Mouse (Mus musculus): Measurements from ENCODE around the gene 4933427D14Rik. TPM values are rescaled to one million over a fixed set of nuclear protein-coding genes. Genes with fewer than 3 reads are reported as not detected.

The 4933427D14Rik gene
- polyA plus RNA-seq, 1 experiment, result 14.5 TPM

DNA sequence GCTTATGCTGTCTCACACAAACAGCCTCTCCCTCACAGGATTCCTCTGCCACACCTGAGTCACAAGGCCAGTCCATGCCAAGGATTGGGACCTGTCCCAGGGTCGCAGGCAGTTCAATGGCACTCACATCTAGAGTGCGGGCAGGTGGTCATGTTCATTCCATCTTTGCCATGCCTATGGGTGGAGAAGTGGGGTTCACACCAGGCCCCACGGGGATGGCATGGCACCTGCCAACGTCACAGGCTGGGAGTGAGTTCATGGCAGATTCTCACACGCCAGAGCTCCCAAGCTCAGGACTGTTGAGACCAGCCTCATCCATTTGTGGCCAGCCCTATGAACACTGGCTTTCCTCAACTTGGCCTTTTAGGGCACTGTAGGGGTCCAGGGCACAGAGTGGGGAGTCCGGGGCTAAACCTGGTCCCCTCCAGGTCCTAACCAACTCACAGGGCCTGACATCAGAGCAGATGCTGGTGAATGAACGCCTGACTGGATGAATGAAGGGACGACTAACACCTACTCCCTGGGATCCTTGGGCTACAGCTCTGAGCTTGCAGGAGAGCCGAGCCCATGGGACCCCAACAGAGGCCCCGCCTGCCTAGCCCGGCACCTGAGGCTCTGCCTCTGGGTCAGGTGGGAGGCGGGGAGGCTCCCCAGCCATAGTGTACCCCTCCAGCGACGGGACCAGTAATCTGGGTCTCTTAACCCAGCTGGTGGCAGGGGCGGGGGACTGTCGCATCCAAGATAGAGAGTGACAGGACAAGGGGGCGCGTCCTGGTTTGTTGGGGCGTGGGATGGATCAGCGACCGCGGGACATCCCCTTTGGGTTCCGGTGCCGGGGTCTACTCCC, 72.5 kb downstream of the 4933427D14Rik start:
- Histone ChIP-seq H3K9ac (ENCODE audit: low read depth, poor library complexity, severe bottlenecking) (peak overlapping the region; percentile 76), H3K27me3 (ENCODE audit: control insufficient read depth, insufficient read depth, low read length, poor library complexity, severe bottlenecking) (peaks cover 18% of the 10 kb centered on the region), H3K27ac (ENCODE audit: insufficient read depth, low read length) (no peak overlapping the region), H3K4me1 (ENCODE audit: control insufficient read depth, insufficient read depth, low read length) (no peaks in the 10 kb centered on the region), H3K36me3 (ENCODE audit: control insufficient read depth, insufficient read depth, low read length, poor library complexity, severe bottlenecking) (no peaks in the 10 kb centered on the region), H3K4me3 (ENCODE audit: low read depth, low read length) (peak overlapping the region; percentile 63), H3K9me3 (replicated peaks; ENCODE audit: control insufficient read depth, insufficient read depth, low read length, poor library complexity, severe bottlenecking) (no peaks in the 10 kb centered on the region)
- no peak for TF ChIP-seq CTCF (IDR thresholded peaks at IDR 0.05; ENCODE audit: low read depth, low read length)
- no peak for TF ChIP-seq POLR2A (IDR thresholded peaks at IDR 0.05; ENCODE audit: insufficient read depth, low read length)

DNA sequence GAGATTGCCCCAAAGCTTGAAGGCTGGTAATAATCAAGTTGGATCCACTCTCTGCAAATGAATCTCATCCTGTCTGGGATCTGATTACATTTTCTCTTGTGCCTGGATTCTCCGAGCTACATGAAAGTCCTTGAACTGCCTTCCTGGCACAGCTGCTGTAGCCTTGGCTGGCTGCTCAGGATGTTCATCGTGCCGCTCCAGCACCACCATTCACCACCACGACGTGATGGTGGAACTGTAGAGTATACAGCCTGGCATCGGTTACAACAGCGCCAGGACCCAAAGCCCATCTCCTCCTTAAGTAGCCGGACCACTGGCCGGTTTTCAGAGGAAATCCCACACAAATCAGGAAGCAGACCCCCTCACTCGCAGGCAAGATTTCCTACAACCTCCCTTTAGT, 74.2 kb downstream of the 4933427D14Rik start:
- H3K9me3 ChIP-seq (replicated peaks; ENCODE audit: control insufficient read depth, insufficient read depth, low read length, poor library complexity, severe bottlenecking), result no peaks in the 10 kb centered on the region
- H3K9ac ChIP-seq (ENCODE audit: low read depth, poor library complexity, severe bottlenecking), result no peak overlapping the region
- no peak overlapping the region for H3K4me3 ChIP-seq (ENCODE audit: low read depth, low read length)
- TF ChIP-seq EP300 (IDR thresholded peaks at IDR 0.05; ENCODE audit: insufficient read depth, low read depth, low read length), result no peak
- TF ChIP-seq POLR2A (IDR thresholded peaks at IDR 0.05; ENCODE audit: insufficient read depth, low read length), result no peak
- TF ChIP-seq CTCF (IDR thresholded peaks at IDR 0.05; ENCODE audit: low read depth, low read length), result no peak
- H3K27me3 ChIP-seq (ENCODE audit: control insufficient read depth, insufficient read depth, low read length, poor library complexity, severe bottlenecking), result peaks cover 18% of the 10 kb centered on the region
- H3K36me3 ChIP-seq (ENCODE audit: control insufficient read depth, insufficient read depth, low read length, poor library complexity, severe bottlenecking), result no peaks in the 10 kb centered on the region
- no peaks in the 10 kb centered on the region for H3K4me1 ChIP-seq (ENCODE audit: control insufficient read depth, insufficient read depth, low read length)
- H3K27ac ChIP-seq (ENCODE audit: insufficient read depth, low read length), result no peak overlapping the region

DNA sequence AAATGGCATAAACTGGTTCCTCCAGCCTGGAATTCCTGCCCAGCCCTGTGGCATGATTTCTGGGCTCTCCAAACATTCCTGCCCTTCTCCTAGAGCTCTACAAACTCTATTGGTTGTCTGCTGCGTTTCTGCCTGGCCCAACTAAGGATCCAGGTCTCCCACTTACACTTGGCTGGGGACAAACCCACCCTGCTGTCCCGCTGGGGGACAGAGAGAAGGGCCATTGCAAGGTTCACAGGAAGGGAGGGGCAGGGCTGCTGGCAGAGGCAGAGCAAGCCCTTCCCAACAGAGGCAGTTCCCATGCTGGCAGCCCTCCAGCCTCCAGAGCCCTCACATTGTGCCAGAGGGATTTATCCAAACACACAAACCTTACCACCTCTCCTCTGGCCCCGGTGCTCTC, 75.0 kb downstream of the 4933427D14Rik start:
- H3K27me3 ChIP-seq (ENCODE audit: control insufficient read depth, insufficient read depth, low read length, poor library complexity, severe bottlenecking), result peaks cover 18% of the 10 kb centered on the region
- no peak for TF ChIP-seq CTCF (IDR thresholded peaks at IDR 0.05; ENCODE audit: low read depth, low read length)
- TF ChIP-seq EP300 (IDR thresholded peaks at IDR 0.05; ENCODE audit: insufficient read depth, low read depth, low read length), result no peak
- no peak for TF ChIP-seq POLR2A (IDR thresholded peaks at IDR 0.05; ENCODE audit: insufficient read depth, low read length)
- H3K4me3 ChIP-seq (ENCODE audit: low read depth, low read length), result no peak overlapping the region
- no peak overlapping the region for H3K9ac ChIP-seq (ENCODE audit: low read depth, poor library complexity, severe bottlenecking)
- no peaks in the 10 kb centered on the region for H3K36me3 ChIP-seq (ENCODE audit: control insufficient read depth, insufficient read depth, low read length, poor library complexity, severe bottlenecking)
- H3K27ac ChIP-seq (ENCODE audit: insufficient read depth, low read length), result no peak overlapping the region
- no peaks in the 10 kb centered on the region for H3K4me1 ChIP-seq (ENCODE audit: control insufficient read depth, insufficient read depth, low read length)
- no peaks in the 10 kb centered on the region for H3K9me3 ChIP-seq (replicated peaks; ENCODE audit: control insufficient read depth, insufficient read depth, low read length, poor library complexity, severe bottlenecking)

GRCm38 (mm10) chr11:72131697-72132096, 75.6 kb downstream of the 4933427D14Rik start:
- Histone ChIP-seq H3K27ac (ENCODE audit: insufficient read depth, low read length) (no peak overlapping the region), H3K4me3 (ENCODE audit: low read depth, low read length) (no peak overlapping the region), H3K36me3 (ENCODE audit: control insufficient read depth, insufficient read depth, low read length, poor library complexity, severe bottlenecking) (no peaks in the 10 kb centered on the region), H3K4me1 (ENCODE audit: control insufficient read depth, insufficient read depth, low read length) (no peaks in the 10 kb centered on the region), H3K27me3 (ENCODE audit: control insufficient read depth, insufficient read depth, low read length, poor library complexity, severe bottlenecking) (peaks cover 18% of the 10 kb centered on the region), H3K9ac (ENCODE audit: low read depth, poor library complexity, severe bottlenecking) (no peak overlapping the region), H3K9me3 (replicated peaks; ENCODE audit: control insufficient read depth, insufficient read depth, low read length, poor library complexity, severe bottlenecking) (no peaks in the 10 kb centered on the region)
- TF ChIP-seq CTCF (IDR thresholded peaks at IDR 0.05; ENCODE audit: low read depth, low read length), result no peak

DNA sequence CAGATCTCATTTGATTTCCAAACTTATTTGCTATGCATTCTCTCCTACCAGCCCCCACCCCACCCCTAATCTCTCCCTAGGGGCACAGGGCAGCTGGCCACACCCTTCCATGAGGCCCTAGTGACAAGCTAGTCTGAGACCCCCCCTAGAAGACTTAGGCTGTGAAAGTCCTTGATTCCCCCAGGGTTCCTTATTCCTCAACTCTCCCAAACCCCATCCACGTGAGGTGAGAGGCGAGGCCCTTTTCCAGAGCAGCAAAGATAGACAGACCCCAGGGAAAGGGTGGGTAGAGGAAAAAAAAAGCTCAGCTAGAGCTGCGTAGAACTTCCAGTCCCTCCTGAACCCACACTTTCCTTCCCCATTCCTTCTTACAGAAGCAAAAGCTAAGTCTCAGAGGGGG, 76.4 kb downstream of the 4933427D14Rik start:
- no peak overlapping the region for H3K9ac ChIP-seq (ENCODE audit: low read depth, poor library complexity, severe bottlenecking)
- TF ChIP-seq CTCF (IDR thresholded peaks at IDR 0.05; ENCODE audit: low read depth, low read length), result no peak
- no peak for TF ChIP-seq POLR2A (IDR thresholded peaks at IDR 0.05; ENCODE audit: insufficient read depth, low read length)
- no peak for TF ChIP-seq EP300 (IDR thresholded peaks at IDR 0.05; ENCODE audit: insufficient read depth, low read depth, low read length)
- H3K36me3 ChIP-seq (ENCODE audit: control insufficient read depth, insufficient read depth, low read length, poor library complexity, severe bottlenecking), result no peaks in the 10 kb centered on the region
- peaks cover 13% of the 10 kb centered on the region for H3K27me3 ChIP-seq (ENCODE audit: control insufficient read depth, insufficient read depth, low read length, poor library complexity, severe bottlenecking)
- no peak overlapping the region for H3K4me3 ChIP-seq (ENCODE audit: low read depth, low read length)
- H3K9me3 ChIP-seq (replicated peaks; ENCODE audit: control insufficient read depth, insufficient read depth, low read length, poor library complexity, severe bottlenecking), result no peaks in the 10 kb centered on the region
- H3K4me1 ChIP-seq (ENCODE audit: control insufficient read depth, insufficient read depth, low read length), result no peaks in the 10 kb centered on the region
- H3K27ac ChIP-seq (ENCODE audit: insufficient read depth, low read length), result no peak overlapping the region

- no peaks in the 10 kb centered on the region for H3K4me1 ChIP-seq (ENCODE audit: control insufficient read depth, insufficient read depth, low read length)
- no peak overlapping the region for H3K4me3 ChIP-seq (ENCODE audit: low read depth, low read length)
- H3K27me3 ChIP-seq (ENCODE audit: control insufficient read depth, insufficient read depth, low read length, poor library complexity, severe bottlenecking), result peaks cover 9% of the 10 kb centered on the region
- H3K9me3 ChIP-seq (replicated peaks; ENCODE audit: control insufficient read depth, insufficient read depth, low read length, poor library complexity, severe bottlenecking), result no peaks in the 10 kb centered on the region
- no peaks in the 10 kb centered on the region for H3K36me3 ChIP-seq (ENCODE audit: control insufficient read depth, insufficient read depth, low read length, poor library complexity, severe bottlenecking)
- no peak overlapping the region for H3K9ac ChIP-seq (ENCODE audit: low read depth, poor library complexity, severe bottlenecking)
- H3K27ac ChIP-seq (ENCODE audit: insufficient read depth, low read length), result no peak overlapping the region
- TF ChIP-seq EP300 (IDR thresholded peaks at IDR 0.05; ENCODE audit: insufficient read depth, low read depth, low read length), result no peak
- no peak for TF ChIP-seq POLR2A (IDR thresholded peaks at IDR 0.05; ENCODE audit: insufficient read depth, low read length)
- TF ChIP-seq CTCF (IDR thresholded peaks at IDR 0.05; ENCODE audit: low read depth, low read length), result no peak
Measured at GRCm38 (mm10) chr11:72130472-72130871, 76.8 kb downstream of the 4933427D14Rik start.

Measured in ES-Bruce4 (cell line).